ENCODE assay signal across 20 mouse cellular contexts in the genomic region with DNA sequence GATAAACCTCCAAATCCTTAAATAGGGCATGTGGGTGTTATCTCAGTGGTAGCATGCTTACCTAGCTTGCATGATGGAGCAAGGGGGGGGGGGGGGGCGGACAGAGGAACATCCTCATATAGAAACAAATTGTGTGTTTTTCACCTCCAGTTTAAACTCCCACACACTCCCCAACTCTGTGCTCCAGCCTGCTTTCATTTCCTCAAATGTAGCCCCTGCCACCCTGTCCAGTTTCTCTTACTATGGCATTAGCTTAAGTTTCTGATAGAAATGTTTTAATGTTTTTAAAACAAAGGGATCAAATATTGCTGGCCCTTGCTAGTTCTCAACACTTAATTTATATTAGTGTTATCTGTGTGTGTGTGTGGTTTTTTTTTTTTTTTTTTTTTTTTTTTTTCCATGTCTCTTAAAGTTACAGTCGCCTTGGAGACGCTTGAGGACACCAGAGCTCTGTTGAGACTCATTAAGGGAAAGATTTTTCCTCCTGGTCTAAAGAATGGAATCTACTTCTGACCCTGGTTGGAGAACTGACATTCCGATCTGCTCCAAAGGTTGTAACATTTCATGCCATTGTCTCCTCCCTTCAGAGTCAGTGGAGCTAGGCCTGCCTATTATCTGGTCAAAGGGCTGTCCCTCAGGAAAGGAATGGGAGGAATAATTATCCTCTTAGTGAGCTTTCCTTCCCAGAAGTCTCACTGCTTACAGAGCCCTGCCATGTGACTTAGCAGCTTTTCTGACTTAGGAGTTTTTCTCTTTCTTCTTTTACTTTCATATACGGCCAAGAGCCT. TPM values are rescaled to one million over a fixed set of nuclear protein-coding genes. Genes with fewer than 3 reads are reported as not detected.
DNase-seq lines count a peak whose midpoint lies in the region; ATAC-seq and TF ChIP-seq lines count a peak whose summit lies in the region.
"Had no signal": no experiment of that assay in that cellular context is flagged by ENCODE, and none has a peak within 500 bp of the region (broad histone marks: within the 10 kb centered on the region; RNA-seq: fewer than 3 reads in every experiment).

No protein-coding gene starts in this region.

- H3K27me3 ChIP-seq in Patski = no peaks in the 10 kb centered on the region
- no peaks in the 10 kb centered on the region for H3K27me3 ChIP-seq in megakaryocyte, embryonic 14.5 days (replicated peaks)
- H3K27me3 ChIP-seq in heart, embryonic 12.5 days (replicated peaks) = no peaks in the 10 kb centered on the region
- H3K27me3 ChIP-seq: embryonic facial prominence, embryonic 12.5 days; forebrain, embryonic 15.5 days; heart, embryonic 15.5 days; midbrain, embryonic 15.5 days had no signal

- POLR2A ChIA-PET in Patski (lab: Charles Lee) = no interaction called here

- H3K27ac ChIP-seq in heart, embryonic 12.5 days (ENCODE audit: poor library complexity, severe bottlenecking) = no peak overlapping the region
- H3K27ac ChIP-seq: embryonic facial prominence, embryonic 12.5 days; forebrain, embryonic 15.5 days; heart, embryonic 15.5 days; midbrain, embryonic 15.5 days had no signal

- DNase-seq in embryo, embryonic 10 days (ENCODE audit: low spot score) = peak; percentile 30
- DNase-seq in embryo, embryonic 9.5 days (ENCODE audit: extremely low spot score) = no peak
- DNase-seq in lung, postnatal 36 days = peak; percentile 28
- DNase-seq in lung, adult 2 months = no peak
- no peak for DNase-seq in Patski (ENCODE audit: low read depth, low spot score)
- DNase-seq in right cerebral cortex, postnatal 14 days = no peak
- DNase-seq: adrenal gland, adult 2 months; cerebellum, adult 9-11 months; heart, adult 11 months; liver; lung, adult 18-20 months; lung, postnatal 4 days; thymus, postnatal 4 days had no signal

- TF ChIP-seq POLR2A in lung, adult 2 months (IDR thresholded peaks at IDR 0.05; ENCODE audit: borderline replicate concordance, extremely low read depth, low read depth, low read length) = no peak

- no peak for TF ChIP-seq CTCF in lung, adult 2 months (IDR thresholded peaks at IDR 0.05; ENCODE audit: insufficient read depth, low read length)
- no peak for TF ChIP-seq CTCF in Patski (IDR thresholded peaks at IDR 0.05)

- H3K4me3 ChIP-seq in lung, adult 2 months (replicated peaks; ENCODE audit: extremely low read depth, low read depth, low read length) = no peak overlapping the region
- H3K4me3 ChIP-seq in megakaryocyte, embryonic 14.5 days (replicated peaks) = peak overlapping the region; percentile 64
- H3K4me3 ChIP-seq in heart, embryonic 12.5 days = no peak overlapping the region
- H3K4me3 ChIP-seq: embryonic facial prominence, embryonic 12.5 days; heart, embryonic 15.5 days had no signal

- H3K9ac ChIP-seq in heart, embryonic 12.5 days = no peak overlapping the region
- H3K9ac ChIP-seq: embryonic facial prominence, embryonic 12.5 days; forebrain, embryonic 15.5 days; heart, embryonic 15.5 days had no signal

- peaks cover 7% of the 10 kb centered on the region for H3K36me3 ChIP-seq in megakaryocyte, embryonic 14.5 days (replicated peaks; ENCODE audit: low read length)
- H3K36me3 ChIP-seq in heart, embryonic 12.5 days = no peaks in the 10 kb centered on the region
- H3K36me3 ChIP-seq: embryonic facial prominence, embryonic 12.5 days; forebrain, embryonic 15.5 days; heart, embryonic 15.5 days; midbrain, embryonic 15.5 days had no signal

- 0 out of 2 replicates have a peak, but pooled peaks cover 3% of the 10 kb centered on the region for H3K4me1 ChIP-seq in lung, adult 2 months (ENCODE audit: control insufficient read depth, insufficient read depth, low read length)
- H3K4me1 ChIP-seq in megakaryocyte, embryonic 14.5 days = peaks cover 70% of the 10 kb centered on the region
- H3K4me1 ChIP-seq in heart, embryonic 12.5 days (replicated peaks) = peaks cover 13% of the 10 kb centered on the region

- 77% methylated on average over 5 of the region's 5 CpGs for WGBS in lung, adult 2 months
- 84% methylated on average over 5 of the region's 5 CpGs for WGBS in heart, embryonic 12.5 days

- CTCF ChIA-PET in Patski (lab: Charles Lee) = interaction anchor here (0.8 to 1.6 kb wide), 4 partner anchors 16 to 29 kb away, joined by 3 to 4 read pairs (median 3); no protein-coding TSS in a partner anchor

- peak; percentile 49 for ATAC-seq in Patski
- no peak for ATAC-seq in heart, embryonic 12.5 days (ENCODE audit: insufficient number of reproducible peaks, low FRiP score)
- ATAC-seq: forebrain, embryonic 15.5 days; inflammation-experienced regulatory T-cells, adult 6 months; midbrain, embryonic 15.5 days had no signal

- in situ Hi-C loops in Patski (cut with MboI; ENCODE audit: low pct_unique_long_range_greater_than_20kb) = loop anchor here (10.0 to 25.0 kb wide), 2 partner anchors 265 to 547 kb away; partner anchors contain the start of genes 2610001J05Rik and Tmem106b

- H3K4me2 ChIP-seq in heart, embryonic 12.5 days = no peak overlapping the region
- H3K4me2 ChIP-seq: embryonic facial prominence, embryonic 12.5 days; heart, embryonic 15.5 days had no signal

- no peaks in the 10 kb centered on the region for H3K9me3 ChIP-seq in megakaryocyte, embryonic 14.5 days
- no peaks in the 10 kb centered on the region for H3K9me3 ChIP-seq in heart, embryonic 12.5 days (replicated peaks)
- H3K9me3 ChIP-seq: embryonic facial prominence, embryonic 12.5 days; forebrain, embryonic 15.5 days; heart, embryonic 15.5 days; midbrain, embryonic 15.5 days had no signal

RNA-seq across cellular contexts. Expression of gene Tmem168, which starts 1.6 kb away (rescaled TPM):
- polyA plus RNA-seq in lung, adult 2 months (2012; rRNA removed) = 9.9 and 13.2 TPM in 2 replicates
- 18.6 TPM for polyA plus RNA-seq in Patski (2021)
- polyA plus RNA-seq in megakaryocyte, embryonic 14.5 days (2012; ENCODE audit: insufficient read depth, low replicate concordance) = 3.4 TPM in 1 of 2 replicates, not detected in the other
- polyA plus RNA-seq in heart, embryonic 12.5 days (2016; fragmentation: Nextera tagmentation; extraction: Ambion mirVana) = 40.5 and 42.6 TPM in 2 replicates

Comparison
In these comparisons a context has a peak if more than half of its experiments do, and no peak if none do; other contexts are left out.
1. DNase-seq: peak in embryo, embryonic 10 days (single experiment) and lung, postnatal 36 days (single experiment); none in embryo, embryonic 9.5 days (single experiment), lung, adult 2 months (single experiment), Patski (single experiment) and right cerebral cortex, postnatal 14 days (single experiment).